9 mouse cellular contexts compared by ENCODE assay signal in the genomic region with DNA sequence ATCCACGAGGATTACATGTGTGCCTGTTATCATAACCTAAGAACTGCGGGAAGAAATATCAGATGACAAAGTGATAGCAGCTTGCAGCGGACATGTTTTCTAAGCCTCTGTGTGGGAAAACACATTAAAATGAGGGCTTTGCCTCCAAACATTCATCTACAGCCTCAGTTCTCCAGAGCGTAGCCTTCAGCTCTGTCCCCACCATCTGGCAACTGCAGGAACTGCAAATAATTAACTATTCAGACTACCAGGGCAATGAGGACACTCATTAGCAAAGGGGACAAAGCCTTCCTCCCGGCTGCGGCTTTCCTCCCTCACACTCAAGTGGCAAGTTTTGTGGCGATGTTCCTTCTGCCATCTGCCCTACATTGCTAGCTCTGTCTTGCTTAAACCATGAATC. TPM values are rescaled to one million over a fixed set of nuclear protein-coding genes. Genes with fewer than 3 reads are reported as not detected.
DNase-seq lines count a peak whose midpoint lies in the region; ATAC-seq lines count a peak whose summit lies in the region.
"Had no signal": no experiment of that assay in that cellular context is flagged by ENCODE, and none has a peak within 500 bp of the region (broad histone marks: within the 10 kb centered on the region; RNA-seq: fewer than 3 reads in every experiment).

No protein-coding gene starts in this region.

- DNase-seq in urinary bladder, postnatal 25 days (ENCODE audit: low spot score), result peak; percentile 38
- DNase-seq in urinary bladder, adult 2 months (ENCODE audit: low spot score), result no peak
- peak; percentile 23 for DNase-seq in cerebellum, adult 8-10 months
- DNase-seq in kidney, adult 11 months, result peak; percentile 49
- peak; percentile 76 to 79 for DNase-seq in left cerebral cortex, postnatal 25 days (ENCODE audit: low spot score in 2 of 2)
- peak; percentile 23 for DNase-seq in thymus, postnatal 0 days (ENCODE audit: low spot score)

- intact Hi-C loops in left cerebral cortex, postnatal 25 days (cut with DNase I), result loop anchor here (1.0 to 5.0 kb wide), 2 partner anchors 104 to 383 kb away; no protein-coding TSS in a partner anchor

- peak; percentile 94 for ATAC-seq in frontal cortex, adult (ENCODE audit: low TSS enrichment)
- ATAC-seq in monocyte, adult 5-6 weeks (replicated peaks; ENCODE audit: insufficient number of reproducible peaks, low FRiP score, low TSS enrichment, poor library complexity, severe bottlenecking), result 0 out of 2 replicates have a peak, but pooled peaks have one; percentile 53

RNA-seq across cellular contexts. Expression of gene 4921504E06Rik, which starts 33.9 kb away (rescaled TPM):
- polyA plus RNA-seq in urinary bladder, adult 2 months (2012; rRNA removed), result not detected in 2 replicates
- not detected for total RNA-seq in left cerebral cortex, postnatal 25 days (2021)
- not detected in 3 replicates for total RNA-seq in monocyte, adult 5-6 weeks (2017)
- polyA plus RNA-seq in thymus, postnatal 0 days (2015; fragmentation: Nextera tagmentation; extraction: Ambion mirVana), result 0.06 TPM in 1 of 2 replicates, not detected in the other
- polyA plus RNA-seq: gonadal fat pad, adult 2 months had no signal
